Mouse (Mus musculus) small intestine, adult 2 months (tissue): ENCODE data around the gene 3110009E18Rik.

Experiments
- CTCF ChIP-seq: fragments of 200-500 bp; IDR thresholded peaks from 2 replicates; pipeline ENCODE4 v1.5.1; 2012; ENCODE audit warnings: low read depth, mild to moderate bottlenecking, control low read depth, inconsistent platforms, low read length, moderate library complexity, mixed read lengths; ENCODE audit not compliant: insufficient replicate concordance, insufficient read length; ENCODE audit errors: extremely low read depth
- POLR2A ChIP-seq: fragments of 200-500 bp; IDR thresholded peaks from 2 replicates; pipeline ENCODE4 v1.6.1; 2012; ENCODE audit warnings: low read depth, mild to moderate bottlenecking, control low read depth, inconsistent platforms, low read length, moderate library complexity

DNA sequence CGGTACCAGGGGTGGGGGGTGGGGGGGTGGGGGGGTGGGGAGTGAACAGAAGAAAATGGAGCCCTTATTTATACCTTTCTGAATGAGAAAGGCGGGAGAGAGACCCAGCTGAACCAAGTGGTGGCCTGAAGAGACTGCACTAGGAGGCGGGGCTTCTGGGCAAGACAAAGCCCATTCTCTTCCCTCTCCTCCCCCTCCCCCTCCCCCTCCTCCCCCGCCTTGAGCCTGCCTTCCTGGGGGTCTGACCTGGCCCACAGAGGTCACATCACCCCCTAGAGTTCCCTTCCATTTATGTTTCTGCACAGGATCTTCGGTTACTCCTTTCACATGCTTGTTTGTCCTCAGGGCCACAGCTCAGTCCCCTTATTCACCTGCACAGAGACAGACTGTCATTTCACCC lies 31.8 kb upstream of the 3110009E18Rik start:
- TF ChIP-seq CTCF (no peak), POLR2A (no peak)
